Mouse (Mus musculus) bone marrow, adult 2 months (tissue): Measurements from ENCODE around the gene Gm26897.

Source experiments
- CTCF ChIP-seq: fragments of 200-500 bp; IDR thresholded peaks from 2 replicates; pipeline ENCODE4 v1.5.1; 2011; ENCODE audit warnings: low read length, control low read depth; ENCODE audit not compliant: control insufficient read depth, insufficient read depth
- POLR2A ChIP-seq: fragments of 200-500 bp; IDR thresholded peaks from 2 replicates; pipeline ENCODE4 v1.6.1; 2011; ENCODE audit warnings: low read depth, mild to moderate bottlenecking, control low read depth, low read length, borderline replicate concordance; ENCODE audit not compliant: control insufficient read depth

DNA sequence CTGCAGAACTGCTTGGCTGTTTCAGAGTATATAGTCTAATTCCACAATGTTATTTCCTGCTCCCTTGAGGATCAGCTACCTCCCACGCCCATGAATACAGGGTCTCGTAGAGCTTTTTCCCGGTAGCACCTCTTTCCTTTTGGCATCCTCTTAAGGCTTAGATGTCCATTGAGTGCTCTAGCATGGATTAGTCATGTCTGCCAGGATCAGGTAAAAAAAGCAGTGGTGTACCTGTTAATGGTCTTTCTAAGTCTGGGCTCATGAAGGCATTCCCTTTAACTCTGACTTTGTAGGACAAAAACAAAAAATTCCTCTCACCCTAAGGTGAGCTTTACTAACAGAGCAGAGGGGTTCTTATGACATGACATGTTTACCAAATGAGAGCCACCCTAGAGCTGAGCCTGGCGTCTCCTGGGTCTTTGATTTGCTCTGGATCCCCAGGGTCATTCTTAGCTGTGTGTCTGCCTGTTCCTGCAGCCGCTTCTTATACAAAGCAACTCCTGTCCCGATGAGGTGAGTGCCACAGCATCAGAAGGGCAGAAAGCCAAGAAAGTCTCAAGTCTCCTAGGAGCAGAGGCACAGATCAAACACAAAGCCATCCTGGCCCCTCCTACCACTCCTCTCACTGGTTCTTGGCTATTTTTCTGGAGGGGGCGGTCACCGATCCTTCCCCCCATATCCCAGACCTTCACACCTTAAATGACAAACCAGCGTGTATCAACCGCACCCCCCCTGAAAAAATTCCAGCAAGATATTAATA lies 27.2 kb downstream of the Gm26897 start:
- TF ChIP-seq POLR2A (no peak), CTCF (no peak)
